Mouse (Mus musculus) liver, adult 2 months (tissue): ENCODE data around the gene Glrx2.

Experiments used
- CTCF ChIP-seq: fragments of 200-500 bp; IDR thresholded peaks from 2 replicates; pipeline ENCODE4 v1.5.1; 2011; ENCODE audit warnings: low read depth, low read length, control low read depth
- POLR2A ChIP-seq: fragments of 200-500 bp; IDR thresholded peaks from 2 replicates; pipeline ENCODE4 v1.6.1; 2011; ENCODE audit warnings: low read length, control low read depth; ENCODE audit not compliant: insufficient read depth; ENCODE audit errors: extremely low read depth

DNA sequence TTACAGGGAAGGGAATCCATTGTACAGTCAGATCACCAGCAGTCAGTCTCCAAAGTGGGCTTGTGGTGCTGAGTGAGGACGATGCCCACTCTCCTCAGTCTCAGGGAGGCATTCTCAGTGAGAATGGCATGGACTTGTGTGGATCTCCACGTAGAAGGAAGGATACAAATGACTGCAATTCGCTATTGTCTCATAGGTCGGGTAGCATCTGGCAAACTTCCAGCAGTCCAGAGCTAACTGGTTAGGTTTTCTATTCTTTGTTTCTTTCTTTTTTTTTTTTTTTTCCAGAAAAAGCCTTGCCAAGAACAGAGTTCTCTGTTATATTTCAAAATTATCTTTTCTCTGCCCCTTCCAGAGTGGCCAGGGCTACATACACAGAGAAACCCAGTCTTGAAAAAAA, 9.1 kb upstream of the Glrx2 start:
- TF ChIP-seq CTCF (no peak), POLR2A (no peak)
